Mouse (Mus musculus) small intestine, adult 2 months (tissue): Measurements from ENCODE around the gene Axin1.

Source experiments
- CTCF ChIP-seq: fragments of 200-500 bp; IDR thresholded peaks from 2 replicates; pipeline ENCODE4 v1.5.1; 2012; ENCODE audit warnings: low read depth, mild to moderate bottlenecking, control low read depth, inconsistent platforms, low read length, moderate library complexity, mixed read lengths; ENCODE audit not compliant: insufficient replicate concordance, insufficient read length; ENCODE audit errors: extremely low read depth
- POLR2A ChIP-seq: fragments of 200-500 bp; IDR thresholded peaks from 2 replicates; pipeline ENCODE4 v1.6.1; 2012; ENCODE audit warnings: low read depth, mild to moderate bottlenecking, control low read depth, inconsistent platforms, low read length, moderate library complexity

GRCm38 (mm10) chr17:26115956-26116487, 22.5 kb upstream of the Axin1 start:
- TF ChIP-seq CTCF, result no peak
- no peak for TF ChIP-seq POLR2A
